ENCODE assay signal across 16 mouse cellular contexts in the genomic region with DNA sequence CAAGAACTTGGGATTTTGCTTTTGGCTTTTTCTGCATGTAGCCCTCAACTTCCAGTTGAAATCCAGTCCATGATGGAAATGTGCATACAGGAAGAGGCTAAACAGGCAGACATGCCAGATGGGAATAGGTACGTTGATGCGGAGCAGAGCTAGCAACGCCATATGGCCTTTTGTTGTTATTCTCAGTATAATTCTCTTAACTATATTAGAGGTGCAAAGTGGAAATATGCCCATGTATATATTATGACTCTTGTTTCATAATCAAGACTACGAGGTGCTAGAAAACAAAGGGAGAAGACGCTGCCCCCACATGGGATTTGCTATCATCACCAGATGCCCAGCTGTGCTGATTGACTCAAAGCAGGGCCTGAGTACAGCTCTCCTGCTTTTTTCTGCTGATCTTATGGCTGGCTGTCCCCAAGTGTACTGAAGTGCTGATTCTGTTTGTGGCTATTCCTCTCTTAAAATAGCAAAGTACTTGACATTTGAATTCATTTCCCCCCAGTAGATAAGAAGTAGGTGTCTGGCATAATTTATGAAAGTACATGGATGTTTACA.
DNase-seq lines count a peak whose midpoint lies in the region; ATAC-seq lines count a peak whose summit lies in the region.
"Had no signal": no experiment of that assay in that cellular context is flagged by ENCODE, and none has a peak within 500 bp of the region (broad histone marks: within the 10 kb centered on the region; RNA-seq: fewer than 3 reads in every experiment).

No protein-coding gene starts in this region.

- no peak overlapping the region for H3K4me3 ChIP-seq in midbrain, embryonic 11.5 days (ENCODE audit: low read depth, low read length)
- no peak overlapping the region for H3K4me3 ChIP-seq in midbrain, embryonic 16.5 days (ENCODE audit: low read depth, low read length)
- H3K4me3 ChIP-seq: midbrain, embryonic 12.5 days had no signal

- H3K9me3 ChIP-seq in midbrain, embryonic 11.5 days (ENCODE audit: control insufficient read depth, low read length): no peaks in the 10 kb centered on the region
- no peaks in the 10 kb centered on the region for H3K9me3 ChIP-seq in midbrain, embryonic 16.5 days (replicated peaks; ENCODE audit: control insufficient read depth, low read length, poor library complexity, severe bottlenecking)
- H3K9me3 ChIP-seq: midbrain, embryonic 12.5 days had no signal

- no peak overlapping the region for H3K27ac ChIP-seq in midbrain, embryonic 11.5 days (ENCODE audit: low read depth, low read length)
- H3K27ac ChIP-seq in midbrain, embryonic 16.5 days (ENCODE audit: low read length): no peak overlapping the region
- H3K27ac ChIP-seq: midbrain, embryonic 12.5 days had no signal

- ATAC-seq in frontal cortex, adult (ENCODE audit: low TSS enrichment): peak; percentile 70
- ATAC-seq in midbrain, embryonic 11.5 days (ENCODE audit: low FRiP score): no peak
- ATAC-seq in midbrain, embryonic 16.5 days: no peak
- ATAC-seq: intestine, embryonic 16.5 days had no signal

- DNase-seq in frontal cortex, postnatal 10 days (ENCODE audit: low spot score in 2 of 2): no peak
- DNase-seq in midbrain, embryonic 11.5 days (ENCODE audit: low spot score, missing footprints): peak; percentile 66
- DNase-seq in layer of hippocampus, adult 8-10 months (ENCODE audit: low spot score in 2 of 2): peak; percentile 22 to 34
- DNase-seq in right cerebral cortex, postnatal 25 days: peak; percentile 26
- DNase-seq in spleen, postnatal 14 days (ENCODE audit: low spot score in 2 of 2): no peak
- no peak for DNase-seq in T-cell, adult 2 months (ENCODE audit: low spot score)
- DNase-seq: adrenal gland, adult 2 months; gastrocnemius, postnatal 36 days; heart, postnatal 4 days; kidney, postnatal 25 days; lung, postnatal 10 days had no signal

- 85% methylated on average over 5 of the region's 5 CpGs for WGBS in midbrain, embryonic 11.5 days
- WGBS in midbrain, embryonic 16.5 days: 60% methylated on average over 5 of the region's 5 CpGs

- no peak overlapping the region for H3K4me2 ChIP-seq in midbrain, embryonic 11.5 days
- no peak overlapping the region for H3K4me2 ChIP-seq in midbrain, embryonic 16.5 days (ENCODE audit: low read length)
- H3K4me2 ChIP-seq: liver, embryonic 11.5 days; midbrain, embryonic 12.5 days had no signal

- H3K9ac ChIP-seq in midbrain, embryonic 11.5 days (ENCODE audit: low read length): no peak overlapping the region
- H3K9ac ChIP-seq in midbrain, embryonic 16.5 days (ENCODE audit: low read depth, low read length): no peak overlapping the region
- H3K9ac ChIP-seq: midbrain, embryonic 12.5 days had no signal

- H3K27me3 ChIP-seq in midbrain, embryonic 11.5 days (ENCODE audit: control insufficient read depth, insufficient read depth, low read length): no peaks in the 10 kb centered on the region
- H3K27me3 ChIP-seq in midbrain, embryonic 16.5 days (ENCODE audit: control insufficient read depth, insufficient read depth, low read depth, low read length): no peaks in the 10 kb centered on the region
- H3K27me3 ChIP-seq: midbrain, embryonic 12.5 days had no signal

- no peaks in the 10 kb centered on the region for H3K36me3 ChIP-seq in midbrain, embryonic 11.5 days (ENCODE audit: control insufficient read depth, insufficient read depth, low read length)
- H3K36me3 ChIP-seq in midbrain, embryonic 16.5 days (ENCODE audit: control insufficient read depth, insufficient read depth, low read length): no peaks in the 10 kb centered on the region
- H3K36me3 ChIP-seq: midbrain, embryonic 12.5 days had no signal

- no peaks in the 10 kb centered on the region for H3K4me1 ChIP-seq in midbrain, embryonic 11.5 days (ENCODE audit: control insufficient read depth, insufficient read depth, low read length)
- H3K4me1 ChIP-seq in midbrain, embryonic 16.5 days (ENCODE audit: control insufficient read depth, insufficient read depth, low read length): peaks cover 2% of the 10 kb centered on the region; the same call in 1 of the 2 replicates
- H3K4me1 ChIP-seq: midbrain, embryonic 12.5 days had no signal

Comparison
In these comparisons a context has a peak if more than half of its experiments do, and no peak if none do; other contexts are left out.
1. DNase-seq: peak in midbrain, embryonic 11.5 days (single experiment), layer of hippocampus, adult 8-10 months (2 of 2) and right cerebral cortex, postnatal 25 days (single experiment); none in frontal cortex, postnatal 10 days (0 of 2), spleen, postnatal 14 days (0 of 2) and T-cell, adult 2 months (single experiment).